Mouse (Mus musculus) urinary bladder, postnatal 25 days (tissue): ENCODE data around the gene Ptprd.
A peak's percentile ranks its signal among the peaks of the same experiment; 100 is the strongest.

Source experiments
- DNase-seq: peaks from one replicate; pipeline ENCODE4 v3.0.0; 2022; ENCODE audit warnings: low spot score

Gene Ptprd

DNA sequence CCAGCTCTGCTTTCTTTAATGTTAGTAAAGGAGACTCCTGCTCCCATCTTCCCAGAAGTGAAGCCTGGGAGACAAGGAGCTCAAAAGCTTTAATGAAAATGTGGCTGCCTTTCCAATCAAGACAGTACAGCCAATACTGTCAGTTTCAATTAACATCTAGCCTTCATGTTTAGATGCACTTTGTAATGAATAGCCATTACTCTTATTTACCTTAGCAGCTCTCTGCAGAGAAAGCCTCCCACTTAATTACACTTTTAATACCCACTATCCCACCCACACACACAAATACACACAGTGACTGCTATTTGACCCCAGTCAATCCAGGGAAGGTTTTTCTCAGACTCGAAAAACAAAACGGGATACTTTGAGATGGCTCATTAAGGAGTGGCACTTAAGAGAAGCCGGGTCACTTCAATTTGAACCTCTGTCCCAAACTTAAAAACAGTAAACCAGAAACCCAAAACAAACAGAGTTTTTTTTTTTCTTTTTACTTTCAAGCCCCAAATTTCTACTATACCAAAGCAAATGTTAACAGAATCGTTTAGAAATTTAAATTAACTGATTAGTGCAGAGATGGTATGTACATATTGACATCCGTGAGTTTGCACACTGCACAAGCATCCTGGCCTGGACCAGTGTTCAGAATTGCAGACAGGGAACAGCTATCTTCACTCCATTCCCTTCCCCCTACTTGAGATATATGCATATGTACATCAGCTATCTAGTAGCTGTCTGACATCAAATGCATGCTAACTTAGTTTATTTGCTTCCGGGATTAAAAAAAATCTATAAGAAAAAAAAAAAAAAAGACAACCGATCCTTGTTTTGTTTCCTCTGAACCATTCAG, 1824.6 kb downstream of the Ptprd start:
- no peak for DNase-seq

- DNase-seq: no peak
Observed at GRCm38 (mm10) chr4:76385818-76386217, 1825.9 kb downstream of the Ptprd start.

DNA sequence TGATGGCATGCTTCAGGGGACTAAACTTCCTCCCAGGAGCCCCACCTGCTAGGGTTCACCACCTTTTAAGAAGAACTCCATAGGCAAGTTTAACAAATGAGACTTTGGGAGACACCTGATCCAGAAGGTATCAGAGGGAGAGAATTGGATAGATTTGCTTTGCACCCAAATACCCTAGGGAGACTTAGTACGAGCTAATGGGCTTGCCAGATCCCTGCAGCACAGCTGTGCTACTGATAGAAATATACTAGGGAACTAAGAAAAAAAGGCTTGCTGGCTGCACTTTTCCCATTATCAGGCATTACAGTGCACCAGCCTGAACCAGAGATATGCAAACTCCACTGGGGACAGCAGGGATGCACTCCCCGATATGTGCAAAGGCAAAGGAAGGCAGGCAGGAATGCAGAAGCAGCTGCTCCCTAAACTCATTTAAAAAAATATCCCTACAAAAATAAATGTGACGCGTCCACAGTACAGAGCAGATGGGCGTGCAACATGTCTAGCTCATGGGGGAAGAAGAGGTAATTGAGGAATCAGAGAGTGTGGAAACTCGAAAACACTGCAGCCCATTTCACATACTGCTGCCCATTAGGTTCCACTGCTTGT, 1831.3 kb downstream of the Ptprd start:
- no peak for DNase-seq

DNA sequence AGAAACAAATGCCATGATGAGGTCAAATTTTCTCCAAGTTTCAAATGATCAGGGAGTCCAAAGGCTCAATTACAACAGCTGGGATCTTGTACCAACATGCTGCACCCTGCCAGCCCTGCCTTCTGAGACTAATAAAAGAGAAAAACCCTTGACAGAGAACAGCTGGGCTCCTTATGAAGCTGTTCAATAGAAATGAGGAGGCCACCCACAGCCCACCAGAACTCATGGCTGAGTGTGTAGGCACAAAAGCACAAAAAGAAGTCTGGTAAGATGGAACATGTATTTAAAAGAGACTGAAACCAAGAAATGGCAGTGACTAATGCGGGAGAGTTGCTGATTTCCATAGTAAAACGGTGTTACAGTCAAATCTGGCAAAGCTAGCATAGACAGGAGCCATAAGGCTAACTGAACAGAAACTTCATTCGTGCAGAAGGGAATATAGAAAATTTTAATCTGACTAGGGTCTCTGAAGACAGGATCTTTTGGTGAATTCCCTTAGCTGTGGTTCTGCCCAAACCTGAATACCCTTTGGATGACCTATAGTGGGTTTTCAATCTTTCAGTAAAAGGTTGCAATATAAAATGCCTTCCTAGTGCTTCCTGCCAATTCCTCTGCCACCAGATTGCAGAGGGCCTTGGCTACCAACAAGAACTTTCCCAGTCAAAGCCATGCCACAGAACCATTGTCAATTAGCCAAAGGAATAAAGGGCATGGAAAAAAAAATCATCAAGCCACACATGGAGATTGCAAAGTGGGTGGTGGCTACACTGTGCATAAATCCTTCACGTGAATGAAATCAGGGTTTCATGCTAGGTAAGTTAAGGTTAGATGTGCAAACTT, 1841.5 kb downstream of the Ptprd start:
- DNase-seq: peak; percentile 26

DNA sequence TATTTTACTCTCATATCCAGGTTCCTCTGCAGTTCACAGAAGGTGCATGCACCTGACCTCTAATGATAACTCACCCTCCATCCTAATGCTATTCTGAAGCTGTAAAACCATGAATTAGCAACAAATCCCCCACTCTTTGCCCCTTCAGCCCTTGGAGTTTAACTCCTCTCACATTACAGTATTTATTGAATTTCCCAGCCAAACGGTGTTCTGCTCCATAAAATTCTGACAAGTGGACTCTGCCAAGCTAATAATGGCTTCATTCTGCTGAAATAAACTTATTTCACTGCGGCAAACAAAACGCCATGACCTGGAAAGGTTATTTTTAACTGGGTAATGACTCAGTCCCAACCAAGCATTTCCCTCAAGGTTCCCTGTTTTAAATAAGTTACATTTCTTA, 1842.7 kb downstream of the Ptprd start:
- DNase-seq: no peak

- no peak for DNase-seq
Observed at GRCm38 (mm10) chr4:76368291-76368690, 1843.5 kb downstream of the Ptprd start.

DNA sequence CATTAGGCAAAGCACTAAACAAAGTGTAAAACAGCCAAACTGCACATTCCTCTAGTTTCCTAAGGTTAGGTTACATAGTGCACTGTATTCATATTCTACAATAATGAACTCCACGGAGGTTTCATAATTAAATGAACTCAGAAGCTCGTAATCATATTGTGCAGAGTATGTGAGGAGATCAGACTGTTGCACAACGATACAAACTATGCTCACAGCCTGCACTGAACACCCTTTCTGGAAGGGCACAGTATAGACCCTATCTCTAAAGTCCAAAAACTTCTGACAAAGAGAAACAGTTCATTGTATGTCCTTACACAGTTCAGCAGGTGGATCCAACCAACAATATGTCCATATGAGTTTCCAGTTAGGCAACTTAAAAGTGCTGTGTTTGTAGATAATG, 1844.5 kb downstream of the Ptprd start:
- no peak for DNase-seq

DNA sequence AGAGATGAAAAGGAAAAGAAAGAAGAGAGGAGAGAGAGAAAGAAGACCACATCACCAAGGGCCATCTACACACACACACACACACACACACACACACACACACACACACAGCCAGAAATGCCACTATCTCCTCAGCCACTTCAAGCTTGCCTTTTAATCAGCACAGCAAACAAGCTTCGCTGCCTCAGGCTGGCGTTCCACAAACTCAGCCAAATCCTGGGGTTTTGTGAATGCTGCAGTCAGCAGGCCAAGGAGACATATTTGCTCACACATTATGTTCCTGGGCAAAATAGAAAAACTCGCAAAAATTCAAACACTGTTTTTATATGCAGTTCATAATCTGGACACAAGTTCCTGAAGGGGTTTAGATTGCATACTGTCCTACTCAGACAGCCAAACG, 1845.9 kb downstream of the Ptprd start:
- DNase-seq: no peak

DNA sequence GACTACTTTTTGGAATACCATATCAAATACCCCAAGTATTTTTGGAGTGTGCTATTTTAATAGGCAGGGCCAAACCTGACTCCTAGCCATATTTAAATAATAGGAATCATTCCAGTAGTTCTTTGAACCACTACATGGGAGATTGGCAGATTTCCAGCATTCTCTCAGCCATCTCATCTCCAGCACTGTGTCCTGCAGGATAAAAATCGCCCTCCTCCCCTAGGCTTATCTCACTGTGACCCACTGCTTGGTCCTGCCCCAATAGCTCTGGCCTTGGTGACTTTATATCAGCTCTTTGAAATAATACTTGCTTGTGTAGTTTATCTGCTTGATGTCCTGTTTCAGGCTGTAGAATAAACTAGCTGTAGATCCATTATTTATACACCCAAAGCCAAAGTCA, 1850.2 kb downstream of the Ptprd start:
- DNase-seq: no peak

DNA sequence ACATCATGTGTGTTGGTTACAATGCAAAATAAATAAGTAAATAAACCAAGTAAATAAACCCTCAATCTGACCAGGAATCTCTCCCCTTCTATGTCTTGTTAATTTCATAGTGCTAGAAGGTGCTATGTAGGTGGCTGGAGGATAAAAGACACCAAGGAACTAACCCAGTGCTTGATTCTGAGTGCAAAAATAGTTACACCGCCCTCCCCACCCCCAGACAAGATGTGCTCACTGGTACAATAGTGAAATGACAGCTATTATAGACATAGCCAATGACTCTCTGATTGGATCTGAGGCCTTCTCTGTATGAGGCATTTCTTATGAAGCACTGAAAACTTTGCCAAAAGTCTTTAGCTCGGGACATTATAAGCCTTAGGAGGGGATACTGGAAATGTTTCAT, 1857.6 kb downstream of the Ptprd start:
- no peak for DNase-seq

- no peak for DNase-seq
Observed at GRCm38 (mm10) chr4:76352468-76352867, 1859.3 kb downstream of the Ptprd start.

GRCm38 (mm10) chr4:76351201-76351979, 1860.4 kb downstream of the Ptprd start:
- no peak for DNase-seq

- no peak for DNase-seq
Observed at GRCm38 (mm10) chr4:76350241-76350962, 1861.4 kb downstream of the Ptprd start.

DNA sequence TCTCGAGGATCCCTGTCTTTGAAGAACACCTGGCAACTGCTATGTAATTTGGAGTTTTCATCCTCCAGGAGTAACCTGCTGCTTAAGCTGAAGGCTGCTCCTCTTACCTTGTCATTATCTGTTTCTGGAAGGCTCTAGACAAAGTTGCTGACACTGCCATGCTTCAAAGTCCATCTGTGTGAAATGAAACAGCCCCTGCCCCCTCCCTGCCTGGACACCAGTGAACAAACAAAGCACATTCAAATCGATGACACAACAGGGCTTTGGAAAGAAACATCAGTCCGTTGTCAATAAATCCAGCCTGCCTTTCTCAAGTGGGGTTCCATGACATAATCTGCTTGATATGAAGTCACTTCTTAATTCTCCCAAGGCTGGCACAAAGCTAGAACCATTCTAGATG, 1867.7 kb downstream of the Ptprd start:
- DNase-seq: no peak

DNA sequence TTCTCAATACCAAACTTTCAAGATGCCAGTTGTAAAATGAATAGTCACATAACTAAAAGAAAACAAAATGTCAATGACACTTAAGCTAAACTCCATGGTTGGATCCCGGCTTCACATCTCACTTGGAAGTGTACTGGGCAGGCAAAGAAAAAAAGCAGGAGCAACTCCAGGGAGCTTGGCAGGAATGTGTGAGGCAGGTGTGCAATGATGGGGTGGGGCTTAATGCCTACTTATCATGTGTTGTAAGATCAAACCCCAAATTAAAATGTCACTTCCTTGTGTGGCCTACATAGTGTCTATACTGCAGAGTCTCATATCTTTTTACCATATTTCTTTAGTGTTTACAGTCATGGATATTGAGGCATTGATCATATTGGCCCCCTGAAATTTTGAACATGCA, 1873.8 kb downstream of the Ptprd start:
- no peak for DNase-seq

DNA sequence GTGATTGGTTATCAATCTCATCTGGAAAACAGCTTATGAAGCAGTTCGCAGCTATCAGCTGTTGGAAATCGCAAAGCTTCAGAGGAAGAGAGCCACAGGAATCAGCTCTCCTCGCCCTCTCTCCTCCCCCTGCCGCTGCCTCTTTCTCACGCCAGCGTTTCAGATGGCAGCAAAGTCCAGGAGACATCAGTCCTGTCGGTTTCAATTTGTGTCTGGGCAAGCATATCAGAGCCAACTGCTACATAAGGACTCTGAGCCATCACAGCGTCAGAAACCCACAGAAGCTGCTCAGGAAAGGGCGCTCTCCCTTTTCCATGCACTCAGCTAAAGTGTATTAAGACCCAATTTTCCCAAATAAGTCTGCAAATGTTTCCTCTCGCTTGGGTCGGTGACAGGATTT, 1884.4 kb downstream of the Ptprd start:
- DNase-seq: no peak

DNA sequence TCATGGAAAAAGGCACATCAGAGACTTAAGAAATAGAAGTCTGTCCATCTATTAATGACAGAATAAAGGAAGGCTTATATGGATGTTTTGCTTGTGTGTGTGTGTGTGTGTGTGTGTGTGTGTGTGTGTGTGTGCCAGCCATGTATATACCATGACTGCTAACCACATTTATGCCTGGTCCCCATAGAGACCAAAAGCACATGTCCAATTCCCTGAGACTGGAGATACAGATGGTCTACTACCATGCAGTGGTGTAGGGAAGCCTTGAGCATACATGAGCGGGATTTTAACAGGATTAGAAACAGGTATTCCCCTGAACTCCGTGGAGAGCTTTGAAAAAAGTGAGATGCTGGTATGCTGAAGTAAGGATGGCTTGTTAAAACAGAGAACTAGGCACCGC, 1886.1 kb downstream of the Ptprd start:
- DNase-seq: no peak

GRCm38 (mm10) chr4:76324928-76325327, 1886.8 kb downstream of the Ptprd start:
- DNase-seq: no peak

- DNase-seq: no peak
Observed at GRCm38 (mm10) chr4:76324509-76324908, 1887.3 kb downstream of the Ptprd start.

DNA sequence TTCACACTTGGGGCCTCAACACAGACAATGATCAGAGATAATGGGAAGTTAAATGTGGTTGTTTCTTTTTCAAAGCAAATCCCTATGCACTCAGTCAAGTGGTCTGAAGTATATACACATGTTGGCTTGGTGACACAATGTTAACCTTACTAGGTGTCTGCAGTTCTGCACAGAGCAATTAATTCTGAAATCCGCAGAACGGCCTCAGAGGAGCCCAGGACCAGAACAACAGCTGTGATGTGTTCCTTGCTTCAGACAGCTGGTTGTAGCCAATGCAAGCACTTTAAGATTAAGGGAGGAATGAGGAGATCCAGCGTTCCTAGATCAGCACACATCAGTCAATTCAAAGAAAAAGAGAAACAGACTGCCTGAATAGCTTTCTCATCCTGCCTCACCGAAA, 1891.9 kb downstream of the Ptprd start:
- no peak for DNase-seq

DNA sequence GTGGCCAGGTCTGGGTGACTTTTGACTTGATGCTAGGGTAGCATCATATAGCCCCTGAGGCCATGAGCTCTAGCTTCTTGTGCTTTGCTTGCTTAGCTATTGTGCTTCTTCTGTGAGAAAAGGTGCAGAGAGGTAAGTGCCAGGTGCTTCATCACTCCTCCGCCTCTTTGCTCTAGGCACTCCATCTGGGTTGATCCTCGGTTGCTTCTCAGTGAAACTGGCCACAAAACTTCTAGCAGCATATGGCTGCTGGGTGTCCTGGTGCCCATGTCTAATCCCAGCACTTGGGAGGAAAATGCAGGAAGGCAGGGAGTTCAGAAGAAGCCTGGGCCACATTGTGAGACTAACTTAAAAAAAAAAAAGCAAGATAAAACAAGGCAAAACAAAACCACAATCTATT, 1895.8 kb downstream of the Ptprd start:
- DNase-seq: no peak
